ENCODE assay signal across 20 mouse cellular contexts in genomic region chr10:30609614-30610013, GRCm38 (mm10).
"Had no signal": no experiment of that assay in that cellular context is flagged by ENCODE, and none has a peak within 500 bp of the region (broad histone marks: within the 10 kb centered on the region; RNA-seq: fewer than 3 reads in every experiment).

No protein-coding gene starts in this region.

- H3K4me3 ChIP-seq: limb, embryonic 10.5 days; limb, embryonic 13.5 days; midbrain, embryonic 12.5 days; midbrain, embryonic 15.5 days; neural tube, embryonic 12.5 days; neural tube, embryonic 15.5 days had no signal

- DNase-seq: kidney, adult 11 months; kidney, adult 9 months; kidney, postnatal 14 days; kidney, postnatal 4 days; lung, embryonic 14.5 days; right cerebral cortex, adult 18-20 months; right cerebral cortex, postnatal 14 days; right cerebral cortex, postnatal 4 days; thymus, adult 2 months; thymus, postnatal 14 days; thymus, postnatal 4 days had no signal

- H3K27ac ChIP-seq: limb, embryonic 10.5 days; limb, embryonic 13.5 days; macrophage; midbrain, embryonic 12.5 days; midbrain, embryonic 15.5 days; neural tube, embryonic 12.5 days; neural tube, embryonic 15.5 days; stomach, postnatal 0 days had no signal

- H3K9me3 ChIP-seq: limb, embryonic 10.5 days; limb, embryonic 13.5 days; midbrain, embryonic 12.5 days; midbrain, embryonic 15.5 days; neural tube, embryonic 12.5 days; neural tube, embryonic 15.5 days had no signal

- H3K4me1 ChIP-seq: limb, embryonic 10.5 days; limb, embryonic 13.5 days; midbrain, embryonic 12.5 days; midbrain, embryonic 15.5 days; neural tube, embryonic 12.5 days; neural tube, embryonic 15.5 days had no signal

- H3K36me3 ChIP-seq: midbrain, embryonic 12.5 days; neural tube, embryonic 12.5 days had no signal

- ATAC-seq: lung, postnatal 0 days; midbrain, embryonic 15.5 days had no signal

- H3K4me2 ChIP-seq: limb, embryonic 13.5 days; lung, embryonic 14.5 days; midbrain, embryonic 12.5 days; midbrain, embryonic 15.5 days; neural tube, embryonic 12.5 days; neural tube, embryonic 15.5 days had no signal

- H3K9ac ChIP-seq: limb, embryonic 13.5 days; lung, embryonic 14.5 days; midbrain, embryonic 12.5 days; midbrain, embryonic 15.5 days; neural tube, embryonic 12.5 days; neural tube, embryonic 15.5 days had no signal

- H3K27me3 ChIP-seq: limb, embryonic 13.5 days; midbrain, embryonic 12.5 days; midbrain, embryonic 15.5 days; neural tube, embryonic 12.5 days; neural tube, embryonic 15.5 days had no signal
